Mouse (Mus musculus) stomach, embryonic 14.5 days (tissue): ENCODE measurements around the gene Plaa. TPM values are rescaled to one million over a fixed set of nuclear protein-coding genes. Genes with fewer than 3 reads are reported as not detected.
"Not testable (repeated sequence)": the region's sequence is repeated elsewhere in the genome, so short reads cannot be mapped to it uniquely, and the experiment has no call there.

Experiments used
- ATAC-seq: fragments of 200-750 bp; cut with Nextera tagmentation; 2 replicates; pipeline ENCODE4 v1.8.0; 2017; ENCODE audit warnings: low read depth, moderate TSS enrichment; ENCODE audit not compliant: insufficient number of reproducible peaks, insufficient read depth, low FRiP score
- H3K27ac ChIP-seq: fragments of 300-500 bp; sonication (generic); 2 replicates; pipeline ENCODE4 v1.5.1; 2014; ENCODE audit warnings: mild to moderate bottlenecking, low read length, moderate library complexity, mixed read lengths
- H3K27me3 ChIP-seq: fragments of 300-500 bp; sonication (generic); 2 replicates; pipeline ENCODE4 v1.6.1; 2014; ENCODE audit warnings: low read length, control low read depth, mixed read lengths; ENCODE audit not compliant: control insufficient read depth, insufficient read depth
- H3K36me3 ChIP-seq: fragments of 300-500 bp; sonication (generic); 2 replicates; pipeline ENCODE4 v1.6.1; 2014; ENCODE audit warnings: mild to moderate bottlenecking, control low read depth, low read length, moderate library complexity, mixed read lengths; ENCODE audit not compliant: control insufficient read depth, insufficient read depth
- H3K4me1 ChIP-seq: fragments of 300-500 bp; sonication (generic); 2 replicates; pipeline ENCODE4 v1.6.1; 2014; ENCODE audit warnings: low read length, control low read depth, mixed read lengths; ENCODE audit not compliant: control insufficient read depth, insufficient read depth
- H3K4me2 ChIP-seq: fragments of 300-500 bp; sonication (generic); replicated peaks from 2 replicates; pipeline ENCODE4 v1.6.1; 2014; ENCODE audit warnings: low read depth, low read length, control low read depth
- H3K4me3 ChIP-seq: fragments of 300-500 bp; sonication (generic); 2 replicates; pipeline ENCODE4 v1.5.1; 2014; ENCODE audit warnings: low read depth, low read length, control low read depth
- H3K9ac ChIP-seq: fragments of 300-500 bp; sonication (generic); replicated peaks from 2 replicates; pipeline ENCODE4 v1.6.1; 2014; ENCODE audit warnings: low read depth, mild to moderate bottlenecking, control low read depth, low read length, moderate library complexity, mixed read lengths
- H3K9me3 ChIP-seq: fragments of 300-500 bp; sonication (generic); 2 replicates; pipeline ENCODE4 v1.6.1; 2016; ENCODE audit warnings: low read depth, low read length, control low read depth; ENCODE audit not compliant: control insufficient read depth
- WGBS: fragments of 180-500 bp; shearing (Covaris S2); extraction: QIAGEN DNeasy Blood & Tissue Kit; methylation state at CpG from one replicate; pipeline ENCODE4 v1.1.7; 2014; 5-methylcytosine and 5-hydroxymethylcytosine counted together
- polyA plus RNA-seq: library from polyadenylated mRNA; unstranded; fragments of >200 nt; fragmentation: Nextera tagmentation; extraction: Ambion mirVana; gene quantifications from 2 replicates; pipeline ENCODE4 v1.2.1, GENCODE M21; 2014

The Plaa gene
- 64.6 and 66.7 TPM in 2 replicates for polyA plus RNA-seq

- peak within 1 kb of the TSS; percentile 92 for H3K9ac ChIP-seq
- H3K27me3 ChIP-seq: no peaks in the 10 kb centered on the region
- peak within 1 kb of the TSS; percentile 84 for H3K4me2 ChIP-seq
- H3K9me3 ChIP-seq: no peaks in the 10 kb centered on the region
- peak within 1 kb of the TSS; percentile 84 for H3K27ac ChIP-seq
- under 1% methylated on average over 45 of the region's 61 CpGs for WGBS
- H3K36me3 ChIP-seq: no peaks in the 10 kb centered on the region
- H3K4me3 ChIP-seq: peak within 1 kb of the TSS; percentile 98
- H3K4me1 ChIP-seq: 0 out of 2 replicates have a peak, but pooled peaks cover 5% of the 10 kb centered on the region
- peak; percentile 99 for ATAC-seq
Observed at GRCm38 (mm10) chr4:94603031-94603629, at the start of gene Plaa. Gene Plaa (minus strand): TSS chr4:94603244.

GRCm38 (mm10) chr4:94650426-94651175 is 47.6 kb upstream of the Plaa start:
- not testable (repeated sequence) for H3K9me3 ChIP-seq, H3K4me2 ChIP-seq, ATAC-seq, H3K4me1 ChIP-seq, H3K27me3 ChIP-seq, H3K9ac ChIP-seq, H3K36me3 ChIP-seq, H3K4me3 ChIP-seq, H3K27ac ChIP-seq
- 90% methylated on average over 5 of the region's 5 CpGs for WGBS

DNA sequence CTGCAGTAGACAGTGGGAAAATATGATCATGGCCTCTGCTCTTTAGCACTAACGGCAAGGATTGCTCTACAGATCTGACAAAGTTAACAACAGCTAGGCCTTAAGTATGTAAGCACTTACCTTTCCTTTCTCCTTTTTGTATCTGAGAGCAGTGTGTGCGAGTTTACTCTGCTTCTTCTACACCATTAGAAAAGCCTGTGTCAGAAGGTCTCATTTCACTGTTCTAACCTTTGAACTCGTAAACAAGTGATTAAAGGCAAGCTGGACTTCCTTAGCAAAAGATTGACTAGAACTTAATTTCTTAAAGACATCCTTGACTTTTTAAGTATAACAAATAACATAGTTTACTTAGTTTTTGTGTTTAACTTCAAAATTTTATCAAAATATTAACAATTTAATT is 46.9 kb upstream of the Plaa start, which contains the start of gene Lrrc19:
Lrrc19 (minus strand) TSS at position 225 of the 400 bp plus-strand sequence.
- Histone ChIP-seq H3K4me1 (no peaks in the 10 kb centered on the region), H3K36me3 (peaks cover 4% of the 10 kb centered on the region), H3K27ac (no peak within 1 kb of the TSS), H3K9me3 (no peaks in the 10 kb centered on the region), H3K9ac (no peak within 1 kb of the TSS), H3K27me3 (no peaks in the 10 kb centered on the region), H3K4me3 (no peak within 1 kb of the TSS), H3K4me2 (no peak within 1 kb of the TSS)
- WGBS: 81% methylated on average over 3 of the region's 3 CpGs
- no peak for ATAC-seq

GRCm38 (mm10) chr4:94643141-94643540 is 40.1 kb upstream of the Plaa start:
- Histone ChIP-seq H3K9ac (no peak overlapping the region), H3K4me3 (no peak overlapping the region), H3K36me3 (no peaks in the 10 kb centered on the region; the same call in 1 of the 2 replicates), H3K9me3 (no peaks in the 10 kb centered on the region), H3K4me1 (no peaks in the 10 kb centered on the region), H3K27ac (no peak overlapping the region), H3K4me2 (no peak overlapping the region), H3K27me3 (no peaks in the 10 kb centered on the region)
- no peak for ATAC-seq
- 93% methylated on average over 2 of the region's 2 CpGs for WGBS

GRCm38 (mm10) chr4:94620077-94620476 is 17.0 kb upstream of the Plaa start:
- H3K4me2 ChIP-seq: no peak overlapping the region
- no peaks in the 10 kb centered on the region for H3K9me3 ChIP-seq
- no peak for ATAC-seq
- H3K4me3 ChIP-seq: no peak overlapping the region
- no peaks in the 10 kb centered on the region for H3K27me3 ChIP-seq
- H3K27ac ChIP-seq: no peak overlapping the region
- H3K36me3 ChIP-seq: no peaks in the 10 kb centered on the region; the same call in none of the 2 replicates
- WGBS: 87% methylated on average over 2 of the region's 2 CpGs
- no peak overlapping the region for H3K9ac ChIP-seq
- H3K4me1 ChIP-seq: peaks cover 3% of the 10 kb centered on the region; the same call in 1 of the 2 replicates

- peaks cover 3% of the 10 kb centered on the region; the same call in 1 of the 2 replicates for H3K4me1 ChIP-seq
- ATAC-seq: peak; percentile 62
- H3K9me3 ChIP-seq: no peaks in the 10 kb centered on the region
- peak overlapping the region; percentile 73; the same call in 1 of the 2 replicates for H3K27ac ChIP-seq
- no peaks in the 10 kb centered on the region for H3K27me3 ChIP-seq
- under 1% methylated on average over 18 of the region's 18 CpGs for WGBS
- peak overlapping the region; percentile 63 for H3K9ac ChIP-seq
- H3K4me3 ChIP-seq: peak overlapping the region; percentile 68
- H3K36me3 ChIP-seq: no peaks in the 10 kb centered on the region
- H3K4me2 ChIP-seq: peak overlapping the region; percentile 68
Observed at GRCm38 (mm10) chr4:94614627-94615006, 11.6 kb upstream of the Plaa start.

GRCm38 (mm10) chr4:94613972-94614626 is 11.1 kb upstream of the Plaa start, which contains the start of gene Ift74:
Gene Ift74 (plus strand): TSS chr4:94614491.
- H3K36me3 ChIP-seq: no peaks in the 10 kb centered on the region
- H3K27me3 ChIP-seq: no peaks in the 10 kb centered on the region
- peak within 1 kb of the TSS; percentile 68 for H3K4me3 ChIP-seq
- 3% methylated on average over 29 of the region's 29 CpGs for WGBS
- H3K4me2 ChIP-seq: peak within 1 kb of the TSS; percentile 68
- ATAC-seq: peak; percentile 100
- peak within 1 kb of the TSS; percentile 73 for H3K27ac ChIP-seq
- peaks cover 3% of the 10 kb centered on the region; the same call in 1 of the 2 replicates for H3K4me1 ChIP-seq
- no peaks in the 10 kb centered on the region for H3K9me3 ChIP-seq
- peak within 1 kb of the TSS; percentile 63 for H3K9ac ChIP-seq

DNA sequence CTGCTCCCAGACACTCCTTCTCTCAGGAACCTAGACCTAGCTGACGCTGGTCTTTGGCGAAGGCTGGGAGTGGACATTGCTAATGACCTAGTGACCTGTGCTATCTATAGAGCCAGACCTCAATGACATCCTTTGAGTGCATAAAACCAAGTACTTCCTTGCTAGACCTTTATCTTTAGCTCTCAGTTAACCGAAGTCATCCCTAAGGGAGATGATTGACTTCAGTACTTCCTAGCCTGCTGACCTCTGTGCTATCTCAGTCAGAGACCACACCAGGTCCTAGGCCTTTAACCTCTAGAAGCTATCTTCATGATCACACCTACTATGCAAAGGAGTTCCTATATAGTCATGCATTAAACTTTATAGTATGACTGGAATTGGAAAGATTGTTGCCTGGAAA is 7.3 kb upstream of the Plaa start:
- no peak overlapping the region for H3K9ac ChIP-seq
- H3K36me3 ChIP-seq: no peaks in the 10 kb centered on the region
- H3K27ac ChIP-seq: no peak overlapping the region
- H3K4me3 ChIP-seq: no peak overlapping the region
- H3K4me2 ChIP-seq: no peak overlapping the region
- peaks cover under 1% of the 10 kb centered on the region; the same call in 1 of the 2 replicates for H3K4me1 ChIP-seq
- 79% methylated on average over 3 of the region's 3 CpGs for WGBS
- no peaks in the 10 kb centered on the region for H3K9me3 ChIP-seq
- no peaks in the 10 kb centered on the region for H3K27me3 ChIP-seq
- no peak for ATAC-seq
